Mouse (Mus musculus) forebrain, embryonic 14.5 days (tissue): ENCODE results near the gene Phgr1. TPM values are rescaled to one million over a fixed set of nuclear protein-coding genes. Genes with fewer than 3 reads are reported as not detected.

Experiments
- ATAC-seq: fragments of 200-750 bp; cut with Nextera tagmentation; 2 replicates; pipeline ENCODE4 v1.8.0; 2017; ENCODE audit warnings: mild to moderate bottlenecking, moderate library complexity
- DNase-seq: peaks from one replicate; pipeline ENCODE4 v3.0.0-alpha.2; 2015; ENCODE audit warnings: low spot score
- H3K27ac ChIP-seq: fragments of 300-500 bp; sonication (generic); 2 replicates; pipeline ENCODE4 v1.5.1; 2014; ENCODE audit warnings: low read depth, mild to moderate bottlenecking, control low read depth, low read length, moderate library complexity
- H3K27me3 ChIP-seq: fragments of 300-500 bp; sonication (generic); replicated peaks from 2 replicates; pipeline ENCODE4 v1.6.1; 2014; ENCODE audit warnings: low read length, control low read depth, mixed read lengths; ENCODE audit not compliant: control insufficient read depth, insufficient read depth
- H3K36me3 ChIP-seq: fragments of 300-500 bp; sonication (generic); 2 replicates; pipeline ENCODE4 v1.6.1; 2014; ENCODE audit warnings: low read length, control low read depth; ENCODE audit not compliant: control insufficient read depth, insufficient read depth
- H3K4me1 ChIP-seq: fragments of 300-500 bp; sonication (generic); 2 replicates; pipeline ENCODE4 v1.6.1; 2014; ENCODE audit warnings: antibody characterized with exemption, low read length, control low read depth; ENCODE audit not compliant: control insufficient read depth, insufficient read depth
- H3K4me2 ChIP-seq: fragments of 300-500 bp; sonication (generic); 2 replicates; pipeline ENCODE4 v1.6.1; 2014; ENCODE audit warnings: mild to moderate bottlenecking, control low read depth, low read length
- H3K4me3 ChIP-seq: fragments of 300-500 bp; sonication (generic); 2 replicates; pipeline ENCODE4 v1.5.1; 2014; ENCODE audit warnings: low read depth, low read length, control low read depth
- H3K9ac ChIP-seq: fragments of 300-500 bp; sonication (generic); 2 replicates; pipeline ENCODE4 v1.6.1; 2014; ENCODE audit warnings: mild to moderate bottlenecking, low read length, control low read depth, moderate library complexity
- H3K9me3 ChIP-seq: fragments of 300-500 bp; sonication (generic); replicated peaks from 2 replicates; pipeline ENCODE4 v1.6.1; 2016; ENCODE audit warnings: low read length, control low read depth, mixed read lengths; ENCODE audit not compliant: control insufficient read depth
- WGBS: fragments of 180-500 bp; shearing (Covaris S2); extraction: QIAGEN DNeasy Blood & Tissue Kit; methylation state at CpG from one replicate; pipeline ENCODE4 v1.1.7; 2014; 5-methylcytosine and 5-hydroxymethylcytosine counted together
- polyA plus RNA-seq: library from polyadenylated mRNA; unstranded; fragments of >200 nt; fragmentation: Nextera tagmentation; extraction: Ambion mirVana; gene quantifications from 2 replicates; pipeline ENCODE4 v1.2.1, GENCODE M21; 2014

Phgr1 gene
- polyA plus RNA-seq, 1 experiment from 2014 or later, result not detected

DNA sequence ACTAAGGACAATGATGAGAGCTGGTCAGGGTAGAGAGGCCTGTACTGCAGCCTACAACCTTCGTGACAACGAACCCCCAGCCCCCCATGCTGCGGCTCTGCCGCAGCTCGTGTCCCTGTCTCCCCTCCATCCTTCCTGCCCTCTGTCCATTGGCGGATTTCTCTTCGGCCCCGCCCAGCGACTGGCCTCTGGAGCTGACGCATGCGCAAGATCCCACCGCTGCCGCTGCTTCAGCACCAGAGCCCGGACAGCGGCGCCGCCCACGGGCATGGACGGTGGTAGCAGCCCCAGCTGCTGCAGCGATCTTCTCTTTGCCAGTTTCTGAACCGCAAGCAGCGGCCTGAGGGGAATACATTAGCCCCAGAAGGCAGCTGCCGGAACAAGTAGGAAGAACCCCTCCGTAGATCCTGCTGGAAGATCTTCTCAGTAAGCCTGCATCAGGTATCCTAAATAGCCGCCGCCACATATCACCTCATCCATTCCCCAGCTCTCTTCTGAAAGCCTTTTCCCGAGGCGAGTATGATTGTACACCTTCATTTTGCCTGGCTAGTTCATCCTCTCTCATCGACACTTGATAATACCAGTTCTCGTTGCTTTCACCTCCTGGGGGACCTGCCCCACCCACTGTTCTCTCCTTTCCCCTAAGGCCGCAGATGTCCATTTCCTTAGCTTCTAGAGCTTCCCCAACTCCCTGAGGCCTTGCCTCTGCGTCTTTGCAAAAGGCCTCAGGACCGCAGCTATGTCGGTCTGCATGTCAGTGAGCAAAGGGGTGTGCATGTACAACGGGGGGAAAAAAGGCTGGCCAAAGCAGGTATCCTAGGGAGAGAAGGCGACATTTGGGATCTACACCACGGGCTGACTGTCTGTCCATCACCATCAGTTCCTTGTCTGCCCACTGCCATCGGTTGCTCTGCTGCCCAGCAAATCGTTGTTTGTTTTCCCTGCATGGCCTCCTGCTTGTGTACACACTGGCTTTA is 7.2 kb downstream of the Phgr1 start, which contains the start of gene Disp2:
Disp2 (plus strand) TSS at position 216 of the 977 bp plus-strand sequence.
- DNase-seq, result peak; percentile 97
- peak; percentile 94 for ATAC-seq
- H3K9ac ChIP-seq, result peak within 1 kb of the TSS; percentile 71
- peak within 1 kb of the TSS; percentile 69 for H3K4me2 ChIP-seq
- no peaks in the 10 kb centered on the region for H3K27me3 ChIP-seq
- H3K36me3 ChIP-seq, result no peaks in the 10 kb centered on the region
- peak within 1 kb of the TSS; percentile 45 for H3K4me3 ChIP-seq
- peaks cover 13% of the 10 kb centered on the region for H3K4me1 ChIP-seq
- 12% methylated on average over 39 of the region's 39 CpGs for WGBS
- no peaks in the 10 kb centered on the region for H3K9me3 ChIP-seq
- H3K27ac ChIP-seq, result peak within 1 kb of the TSS; percentile 76

GRCm38 (mm10) chr2:118781115-118781514 is 8.5 kb downstream of the Phgr1 start:
- H3K27me3 ChIP-seq, result no peaks in the 10 kb centered on the region
- no peak overlapping the region for H3K9ac ChIP-seq
- 37% methylated on average over 1 of the region's 1 CpGs for WGBS
- no peak for DNase-seq
- H3K36me3 ChIP-seq, result no peaks in the 10 kb centered on the region
- H3K27ac ChIP-seq, result no peak overlapping the region
- H3K4me3 ChIP-seq, result no peak overlapping the region
- H3K4me2 ChIP-seq, result peak overlapping the region; percentile 69; the same call in 1 of the 2 replicates
- ATAC-seq, result no peak
- no peaks in the 10 kb centered on the region for H3K9me3 ChIP-seq
- H3K4me1 ChIP-seq, result peaks cover 7% of the 10 kb centered on the region

GRCm38 (mm10) chr2:118782303-118782702 is 9.7 kb downstream of the Phgr1 start:
- H3K4me1 ChIP-seq, result peaks cover 5% of the 10 kb centered on the region
- no peak overlapping the region for H3K4me3 ChIP-seq
- 75% methylated on average over 4 of the region's 4 CpGs for WGBS
- no peak overlapping the region for H3K9ac ChIP-seq
- no peaks in the 10 kb centered on the region for H3K27me3 ChIP-seq
- no peak overlapping the region for H3K27ac ChIP-seq
- ATAC-seq (no peak), DNase-seq (no peak)
- H3K4me2 ChIP-seq, result no peak overlapping the region
- H3K9me3 ChIP-seq, result no peaks in the 10 kb centered on the region
- H3K36me3 ChIP-seq, result peaks cover 2% of the 10 kb centered on the region; the same call in 1 of the 2 replicates

DNA sequence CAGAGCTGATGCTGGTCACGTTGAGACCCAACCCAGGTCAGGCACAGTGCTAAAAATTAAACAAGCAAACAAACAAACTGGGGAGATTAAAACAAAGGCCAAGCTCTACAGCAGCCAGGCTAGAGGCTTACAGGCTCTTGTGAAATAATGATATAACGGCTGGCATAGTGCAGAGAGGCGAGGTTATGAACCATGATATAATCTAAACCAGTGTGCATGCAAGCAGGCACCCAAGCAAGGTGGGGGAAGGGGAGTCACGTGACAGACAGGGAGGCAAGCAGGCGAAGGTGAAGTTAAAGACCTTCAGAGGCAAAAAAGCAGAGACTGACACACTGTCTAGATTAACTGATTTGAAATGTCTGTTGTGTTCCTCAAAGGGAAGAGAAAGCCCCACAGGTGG is 10.5 kb downstream of the Phgr1 start:
- ATAC-seq, result no peak
- peaks cover 5% of the 10 kb centered on the region for H3K4me1 ChIP-seq
- peaks cover 3% of the 10 kb centered on the region; the same call in 1 of the 2 replicates for H3K36me3 ChIP-seq
- no peak overlapping the region for H3K9ac ChIP-seq
- no peak overlapping the region for H3K27ac ChIP-seq
- no peak overlapping the region for H3K4me2 ChIP-seq
- H3K27me3 ChIP-seq, result no peaks in the 10 kb centered on the region
- no peak for DNase-seq
- no peaks in the 10 kb centered on the region for H3K9me3 ChIP-seq
- 72% methylated on average over 5 of the region's 5 CpGs for WGBS
- H3K4me3 ChIP-seq, result no peak overlapping the region

DNA sequence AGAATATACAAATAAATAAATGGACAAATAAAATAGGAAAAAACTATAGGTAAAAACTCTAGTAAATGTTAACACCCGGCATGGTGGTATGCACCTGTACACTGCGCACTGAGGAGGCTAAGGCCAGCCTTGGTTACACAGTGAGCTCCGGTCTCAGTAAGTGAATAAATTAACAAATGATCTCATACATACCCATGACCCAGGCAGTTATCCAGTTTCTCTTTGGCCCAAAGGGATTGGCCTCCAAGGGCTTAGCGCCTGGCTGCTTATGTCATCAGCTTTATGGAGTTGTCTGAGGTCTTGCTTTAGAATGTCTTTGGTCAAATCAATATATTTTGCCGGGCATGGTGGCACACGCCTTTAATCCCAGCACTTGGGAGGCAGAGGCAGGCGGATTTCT is 11.1 kb downstream of the Phgr1 start:
- ATAC-seq (no peak), DNase-seq (no peak)
- Histone ChIP-seq H3K4me3 (no peak overlapping the region), H3K36me3 (peaks cover 3% of the 10 kb centered on the region; the same call in 1 of the 2 replicates), H3K4me1 (peaks cover 5% of the 10 kb centered on the region), H3K4me2 (no peak overlapping the region), H3K9me3 (no peaks in the 10 kb centered on the region), H3K27me3 (no peaks in the 10 kb centered on the region), H3K27ac (no peak overlapping the region), H3K9ac (no peak overlapping the region)
- WGBS, result 89% methylated on average over 7 of the region's 7 CpGs

GRCm38 (mm10) chr2:118786525-118786924 is 14.0 kb downstream of the Phgr1 start:
- Histone ChIP-seq H3K27ac (no peak overlapping the region), H3K27me3 (no peaks in the 10 kb centered on the region), H3K9ac (no peak overlapping the region), H3K9me3 (no peaks in the 10 kb centered on the region), H3K4me3 (no peak overlapping the region), H3K4me1 (peaks cover 4% of the 10 kb centered on the region), H3K4me2 (no peak overlapping the region), H3K36me3 (peaks cover 7% of the 10 kb centered on the region; the same call in 1 of the 2 replicates)
- DNase-seq, result no peak
- 88% methylated on average over 5 of the region's 5 CpGs for WGBS
- ATAC-seq, result no peak

DNA sequence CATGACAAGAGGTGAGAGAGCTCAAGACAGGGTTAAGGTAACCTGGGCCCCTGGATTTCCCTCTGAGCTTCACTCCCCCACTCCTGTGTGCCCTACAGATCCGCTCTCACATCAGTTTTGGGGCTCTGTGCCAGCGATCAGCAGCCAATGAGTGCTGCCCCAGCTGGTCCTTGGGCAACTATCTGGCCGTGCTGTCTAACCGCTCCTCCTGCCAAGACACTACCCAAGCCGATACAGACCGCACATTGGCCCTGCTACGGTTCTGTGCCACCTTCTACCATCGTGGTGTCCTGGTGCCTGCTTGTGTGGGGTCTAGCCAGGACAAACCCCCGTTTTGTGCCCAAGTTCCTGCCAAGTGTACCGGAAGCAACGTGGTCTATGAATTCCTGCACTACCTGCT is 16.9 kb downstream of the Phgr1 start:
- Histone ChIP-seq H3K27ac (no peak overlapping the region), H3K4me3 (no peak overlapping the region), H3K4me1 (peaks cover 4% of the 10 kb centered on the region), H3K9ac (no peak overlapping the region), H3K9me3 (no peaks in the 10 kb centered on the region), H3K4me2 (no peak overlapping the region), H3K27me3 (no peaks in the 10 kb centered on the region), H3K36me3 (peaks cover 10% of the 10 kb centered on the region; the same call in 1 of the 2 replicates)
- 67% methylated on average over 11 of the region's 11 CpGs for WGBS
- ATAC-seq (peak; percentile 30; the same call in 1 of the 2 replicates), DNase-seq (peak; percentile 63)

DNA sequence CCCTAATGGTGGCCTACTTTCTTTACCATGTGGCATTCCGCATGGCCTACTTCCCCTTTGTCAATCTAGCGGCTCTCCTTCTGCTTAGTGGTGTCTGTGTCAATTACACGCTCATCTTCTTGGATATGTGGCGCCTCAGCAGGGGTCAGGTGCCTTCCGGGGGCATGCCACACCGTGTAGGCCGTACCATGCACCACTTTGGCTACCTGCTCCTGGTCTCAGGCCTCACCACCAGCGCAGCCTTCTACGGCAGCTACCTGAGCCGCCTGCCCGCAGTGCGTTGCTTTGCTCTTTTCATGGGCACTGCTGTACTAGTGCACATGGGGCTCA is 17.6 kb downstream of the Phgr1 start:
- Histone ChIP-seq H3K4me2 (peak overlapping the region; percentile 39; the same call in 1 of the 2 replicates), H3K27me3 (no peaks in the 10 kb centered on the region), H3K4me1 (peaks cover 4% of the 10 kb centered on the region), H3K36me3 (peaks cover 10% of the 10 kb centered on the region; the same call in 1 of the 2 replicates), H3K27ac (no peak overlapping the region), H3K9ac (no peak overlapping the region), H3K4me3 (no peak overlapping the region), H3K9me3 (no peaks in the 10 kb centered on the region)
- no peak for ATAC-seq
- WGBS, result 55% methylated on average over 12 of the region's 12 CpGs
- DNase-seq, result no peak
